Mouse (Mus musculus) central nervous system, embryonic 18 days (tissue): ENCODE results near the gene Ift22. TPM values are rescaled to one million over a fixed set of nuclear protein-coding genes. Genes with fewer than 3 reads are reported as not detected.

Experiments used
- polyA plus RNA-seq: library from polyadenylated mRNA; depleted of rRNA; stranded (reverse); fragments of >200 nt; gene quantifications from 2 replicates; pipeline ENCODE4 v1.2.3, GENCODE M21; 2012; rRNA removed

Ift22 gene
- polyA plus RNA-seq, result 57.8 and 62.2 TPM in 2 replicates

GRCm38 (mm10) chr5:136907991-136908857 is at the start of gene Ift22:
Gene Ift22, plus strand, starts transcription at chr5:136908150.

GRCm38 (mm10) chr5:136882788-136883439 is 25.0 kb upstream of the Ift22 start, which contains the start of gene Col26a1:
Gene Col26a1, minus strand, starts transcription at chr5:136883209.

GRCm38 (mm10) chr5:136953015-136953414 is 45.1 kb downstream of the Ift22 start, which contains the start of gene Fis1:
Gene Fis1, plus strand, starts transcription at chr5:136953275.

Other genes starting within 250 kb of the Ift22 start
- not detected in 2 replicates for gene Myl10, start 215.0 kb upstream of the Ift22 start, polyA plus RNA-seq
- 32.1 and 39.8 TPM in 2 replicates for gene Col26a1, start 24.9 kb upstream of the Ift22 start, polyA plus RNA-seq
- 300 and 324 TPM in 2 replicates for gene Fis1, start 45.1 kb downstream of the Ift22 start, polyA plus RNA-seq
- gene Cldn15, start 58.5 kb downstream of the Ift22 start, polyA plus RNA-seq, result 0.35 and 0.51 TPM in 2 replicates
- 66.9 and 71.5 TPM in 2 replicates for gene Plod3, start 78.9 kb downstream of the Ift22 start, polyA plus RNA-seq
- gene Znhit1, start 79.9 kb downstream of the Ift22 start, polyA plus RNA-seq, result 119 and 122 TPM in 2 replicates
- 29.9 and 31.7 TPM in 2 replicates for gene Vgf, start 118.2 kb downstream of the Ift22 start, polyA plus RNA-seq
- 222 and 227 TPM in 2 replicates for gene Ap1s1, start 138.0 kb downstream of the Ift22 start, polyA plus RNA-seq
- 2.3 and 5.1 TPM in 2 replicates for gene Serpine1, start 164.1 kb downstream of the Ift22 start, polyA plus RNA-seq
- gene Trim56, start 208.1 kb downstream of the Ift22 start, polyA plus RNA-seq, result 1.0 and 1.1 TPM in 2 replicates
- not detected in 2 replicates for gene Muc3, start 241.2 kb downstream of the Ift22 start, polyA plus RNA-seq